Mouse (Mus musculus) brain, embryonic 14.5 days (tissue): ENCODE measurements at regions not wholly inside any gene's neighbourhood (a gene's known extent, or its start where the extent isn't known, plus 50 kb on each side); places are given as distances from the start of the nearest gene placed in this dataset.

Experiments
- CTCF ChIP-seq: fragments of 200-500 bp; IDR thresholded peaks from 2 replicates; pipeline ENCODE4 v1.5.1; 2012; ENCODE audit warnings: inconsistent platforms, mild to moderate bottlenecking, moderate library complexity, borderline replicate concordance; ENCODE audit not compliant: insufficient read depth, insufficient read length; ENCODE audit errors: extremely low read depth
- POLR2A ChIP-seq: fragments of 200-500 bp; IDR thresholded peaks from 2 replicates; pipeline ENCODE4 v1.6.1; 2012; ENCODE audit warnings: mild to moderate bottlenecking, inconsistent platforms, borderline replicate concordance; ENCODE audit not compliant: poor library complexity, insufficient read depth, insufficient read length, severe bottlenecking; ENCODE audit errors: extremely low read depth

GRCm38 (mm10) chr10:31068668-31069223, 226.1 kb upstream of the Hey2 start:
- TF ChIP-seq CTCF (no peak), POLR2A (no peak)
